ENCODE assay signal across 12 mouse cellular contexts in the genomic region with DNA sequence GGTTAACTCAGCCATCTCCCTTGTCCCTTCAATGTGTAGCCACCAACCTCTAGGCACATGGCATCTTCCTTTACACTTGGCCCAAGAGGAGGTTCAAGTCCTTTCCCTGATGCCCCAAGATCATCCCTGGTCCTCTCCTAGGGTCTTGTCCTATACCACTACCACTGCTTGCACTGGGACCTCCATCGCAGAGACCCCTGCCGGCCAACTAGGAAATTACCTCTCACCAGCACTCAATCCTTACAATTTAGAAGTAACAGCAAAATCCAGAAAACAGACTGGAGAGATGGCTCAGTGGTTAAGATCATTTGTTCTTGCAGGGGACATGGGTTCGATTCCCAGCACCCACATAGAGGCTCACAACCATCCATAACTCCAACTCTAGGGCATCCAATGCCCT. TPM values are rescaled to one million over a fixed set of nuclear protein-coding genes. Genes with fewer than 3 reads are reported as not detected.
DNase-seq lines count a peak whose midpoint lies in the region; ATAC-seq and TF ChIP-seq lines count a peak whose summit lies in the region.
"Had no signal": no experiment of that assay in that cellular context is flagged by ENCODE, and none has a peak within 500 bp of the region (broad histone marks: within the 10 kb centered on the region; RNA-seq: fewer than 3 reads in every experiment).

No protein-coding gene starts in this region.

- H3K27ac ChIP-seq in layer of hippocampus, adult 2 months, result no peak overlapping the region; the same call in 1 of the 2 replicates
- H3K27ac ChIP-seq in spleen, adult 2 months (ENCODE audit: insufficient read depth, low read length), result no peak overlapping the region
- no peak overlapping the region for H3K27ac ChIP-seq in kidney, embryonic 14.5 days (ENCODE audit: low read depth, low read length)
- H3K27ac ChIP-seq: midbrain, embryonic 15.5 days; neural tube, embryonic 13.5 days had no signal

- no peak for TF ChIP-seq POLR2A in spleen, adult 2 months (IDR thresholded peaks at IDR 0.05; ENCODE audit: low read depth, low read length)

- WGBS in spleen, adult 2 months, result 65% methylated on average over 3 of the region's 3 CpGs
- 64% methylated on average over 3 of the region's 3 CpGs for WGBS in kidney, embryonic 14.5 days

- H3K4me1 ChIP-seq in spleen, adult 2 months (ENCODE audit: control insufficient read depth, insufficient read depth, insufficient read length), result no peaks in the 10 kb centered on the region
- H3K4me1 ChIP-seq in kidney, embryonic 14.5 days (ENCODE audit: control insufficient read depth, insufficient read depth, low read length), result no peaks in the 10 kb centered on the region
- H3K4me1 ChIP-seq: midbrain, embryonic 15.5 days; neural tube, embryonic 13.5 days had no signal

- H3K27me3 ChIP-seq in spleen, adult 2 months (ENCODE audit: control insufficient read depth, insufficient read depth, low read length), result no peaks in the 10 kb centered on the region
- no peaks in the 10 kb centered on the region for H3K27me3 ChIP-seq in kidney, embryonic 14.5 days (ENCODE audit: control insufficient read depth, insufficient read depth, low read length)
- H3K27me3 ChIP-seq: midbrain, embryonic 15.5 days; neural tube, embryonic 13.5 days had no signal

- peak; percentile 57 for TF ChIP-seq CTCF in layer of hippocampus, adult 2 months (conservative IDR thresholded peaks at IDR 0.05)
- TF ChIP-seq CTCF in spleen, adult 2 months (IDR thresholded peaks at IDR 0.05; ENCODE audit: extremely low read depth, insufficient read depth, insufficient read length, insufficient replicate concordance), result peak; percentile 6; the same call in 1 of the 2 replicates

- H3K9ac ChIP-seq in kidney, embryonic 14.5 days (ENCODE audit: low read depth, low read length), result no peak overlapping the region
- H3K9ac ChIP-seq: midbrain, embryonic 15.5 days; neural tube, embryonic 13.5 days had no signal

- no peaks in the 10 kb centered on the region for H3K36me3 ChIP-seq in spleen, adult 2 months (ENCODE audit: control insufficient read depth, insufficient read depth, low read length)
- no peaks in the 10 kb centered on the region for H3K36me3 ChIP-seq in kidney, embryonic 14.5 days (ENCODE audit: control insufficient read depth, insufficient read depth, low read length)
- H3K36me3 ChIP-seq: midbrain, embryonic 15.5 days; neural tube, embryonic 13.5 days had no signal

- H3K4me3 ChIP-seq in layer of hippocampus, adult 2 months, result no peak overlapping the region
- H3K4me3 ChIP-seq in spleen, adult 2 months (ENCODE audit: extremely low read depth, insufficient read depth, insufficient read length), result no peak overlapping the region
- H3K4me3 ChIP-seq in kidney, embryonic 14.5 days (ENCODE audit: low read length), result no peak overlapping the region
- H3K4me3 ChIP-seq: midbrain, embryonic 15.5 days; neural tube, embryonic 13.5 days had no signal

- no peak for DNase-seq in layer of hippocampus, adult 2 months (ENCODE audit: low spot score in 2 of 2)
- DNase-seq in layer of hippocampus, postnatal 25 days (ENCODE audit: extremely low spot score in 1 of 2, low spot score in 1 of 2), result no peak
- no peak for DNase-seq in spleen, adult 2 months (ENCODE audit: low read depth in 1 of 2, low spot score in 2 of 2)
- DNase-seq in spleen, postnatal 14 days (ENCODE audit: low spot score in 2 of 2), result no peak
- peak; percentile 25 for DNase-seq in ZHBTc4 (ENCODE audit: low read depth, low spot score)
- DNase-seq in thymus, postnatal 25 days, result peak; percentile 32
- DNase-seq: cerebellum, postnatal 14 days; kidney, adult 11 months; lung, adult 18-20 months had no signal

- no peak for ATAC-seq in kidney, embryonic 14.5 days (ENCODE audit: low FRiP score, low TSS enrichment)
- ATAC-seq: midbrain, embryonic 15.5 days had no signal

- H3K9me3 ChIP-seq in kidney, embryonic 14.5 days (ENCODE audit: control insufficient read depth, low read length), result no peaks in the 10 kb centered on the region
- H3K9me3 ChIP-seq: midbrain, embryonic 15.5 days; neural tube, embryonic 13.5 days had no signal

- H3K4me2 ChIP-seq in kidney, embryonic 14.5 days (replicated peaks; ENCODE audit: low read depth, low read length), result no peak overlapping the region
- H3K4me2 ChIP-seq: midbrain, embryonic 15.5 days; neural tube, embryonic 13.5 days had no signal

RNA-seq across cellular contexts. Expression of a gene that starts 11.2 kb away (rescaled TPM):
- total RNA-seq in layer of hippocampus, adult 2 months (2021), result 1 to 10 TPM; 3.9 to 6.3 TPM
- total RNA-seq in layer of hippocampus, postnatal 25 days (2021), result 1 to 10 TPM; 1.6 to 3.2 TPM
- polyA plus RNA-seq in spleen, adult 2 months (2012; rRNA removed), result 2.7 and 3.0 TPM in 2 replicates
- polyA plus RNA-seq in kidney, embryonic 14.5 days (2014; fragmentation: Nextera tagmentation; extraction: Ambion mirVana), result 11.0 and 17.0 TPM in 2 replicates

Comparison
In these comparisons a context has a peak if more than half of its experiments do, and no peak if none do; other contexts are left out.
1. DNase-seq: peak in ZHBTc4 (single experiment) and thymus, postnatal 25 days (single experiment); none in layer of hippocampus, adult 2 months (0 of 2), layer of hippocampus, postnatal 25 days (0 of 2), spleen, adult 2 months (0 of 2) and spleen, postnatal 14 days (0 of 2).